33 mouse cellular contexts compared by ENCODE assay signal in the genomic region with DNA sequence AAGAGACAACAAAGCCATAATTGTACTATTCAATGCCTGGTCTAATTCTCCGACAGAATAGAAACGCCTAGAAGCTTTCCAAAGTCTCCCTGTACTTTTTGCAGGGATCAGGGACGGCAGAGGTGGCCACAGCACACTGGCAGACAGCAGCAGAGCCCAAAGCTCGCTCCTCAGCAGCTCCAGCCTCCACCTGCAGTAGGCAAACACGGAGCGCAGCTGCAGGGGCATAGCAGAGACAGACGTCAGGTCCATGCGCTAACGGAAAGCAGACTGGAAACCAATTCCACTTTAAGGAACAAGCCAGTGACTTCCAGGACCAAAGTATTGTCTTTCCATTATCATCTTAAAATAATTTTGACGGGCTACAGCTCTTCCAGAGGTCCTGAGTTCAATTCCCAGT.
"Had no signal": no experiment of that assay in that cellular context is flagged by ENCODE, and none has a peak within 500 bp of the region (broad histone marks: within the 10 kb centered on the region; RNA-seq: fewer than 3 reads in every experiment).

No protein-coding gene starts in this region.

- H3K9me3 ChIP-seq: heart, embryonic 13.5 days; heart, embryonic 15.5 days; hindbrain, embryonic 10.5 days; hindbrain, embryonic 12.5 days; hindbrain, embryonic 13.5 days; hindbrain, embryonic 15.5 days; intestine, embryonic 15.5 days; kidney, embryonic 15.5 days had no signal

- ATAC-seq: hindbrain, embryonic 16.5 days; hindbrain, postnatal 0 days; inflammation-experienced regulatory T-cells, adult 6 months; intestine, embryonic 15.5 days; intestine, embryonic 16.5 days; intestine, postnatal 0 days had no signal

- H3K9ac ChIP-seq: heart, embryonic 13.5 days; heart, embryonic 15.5 days; hindbrain, embryonic 12.5 days; hindbrain, embryonic 13.5 days; hindbrain, embryonic 14.5 days; hindbrain, embryonic 15.5 days; intestine, embryonic 15.5 days; kidney, embryonic 15.5 days had no signal

- H3K4me2 ChIP-seq: heart, embryonic 13.5 days; heart, embryonic 15.5 days; hindbrain, embryonic 12.5 days; hindbrain, embryonic 13.5 days; hindbrain, embryonic 14.5 days; hindbrain, embryonic 15.5 days; intestine, embryonic 15.5 days; kidney, embryonic 15.5 days had no signal

- DNase-seq: heart, postnatal 10 days; heart, postnatal 14 days; heart, postnatal 36 days; heart, postnatal 4 days; kidney, adult 11 months; kidney, adult 18-20 months; kidney, adult 2 months; kidney, adult 8-10 months; kidney, adult 9 months; kidney, postnatal 10 days; kidney, postnatal 14 days; kidney, postnatal 25 days; kidney, postnatal 36 days; kidney, postnatal 4 days; layer of hippocampus, adult 9-11 months; layer of hippocampus, postnatal 36 days had no signal

- H3K27ac ChIP-seq: heart, embryonic 13.5 days; heart, embryonic 15.5 days; hindbrain, embryonic 10.5 days; hindbrain, embryonic 12.5 days; hindbrain, embryonic 13.5 days; hindbrain, embryonic 14.5 days; hindbrain, embryonic 15.5 days; hindbrain, postnatal 0 days; intestine, embryonic 15.5 days; kidney, embryonic 15.5 days; kidney, postnatal 0 days; layer of hippocampus, adult 2 months; left cerebral cortex, adult 2 months had no signal

- H3K4me1 ChIP-seq: heart, embryonic 13.5 days; heart, embryonic 15.5 days; hindbrain, embryonic 10.5 days; hindbrain, embryonic 12.5 days; hindbrain, embryonic 13.5 days; hindbrain, embryonic 15.5 days; intestine, embryonic 15.5 days; kidney, embryonic 15.5 days had no signal

- H3K4me3 ChIP-seq: heart, embryonic 13.5 days; heart, embryonic 15.5 days; hindbrain, embryonic 10.5 days; hindbrain, embryonic 12.5 days; hindbrain, embryonic 13.5 days; hindbrain, embryonic 15.5 days; intestine, embryonic 15.5 days; kidney, embryonic 15.5 days; layer of hippocampus, adult 2 months; left cerebral cortex, adult 2 months had no signal

- H3K27me3 ChIP-seq: heart, embryonic 13.5 days; heart, embryonic 15.5 days; hindbrain, embryonic 12.5 days; hindbrain, embryonic 13.5 days; hindbrain, embryonic 15.5 days; intestine, embryonic 15.5 days; kidney, embryonic 15.5 days had no signal
